Mouse (Mus musculus): ENCODE measurements at regions not wholly inside any gene's neighbourhood (a gene's known extent, or its start where the extent isn't known, plus 50 kb on each side); places are given as distances from the start of the nearest gene placed in this dataset.

DNA sequence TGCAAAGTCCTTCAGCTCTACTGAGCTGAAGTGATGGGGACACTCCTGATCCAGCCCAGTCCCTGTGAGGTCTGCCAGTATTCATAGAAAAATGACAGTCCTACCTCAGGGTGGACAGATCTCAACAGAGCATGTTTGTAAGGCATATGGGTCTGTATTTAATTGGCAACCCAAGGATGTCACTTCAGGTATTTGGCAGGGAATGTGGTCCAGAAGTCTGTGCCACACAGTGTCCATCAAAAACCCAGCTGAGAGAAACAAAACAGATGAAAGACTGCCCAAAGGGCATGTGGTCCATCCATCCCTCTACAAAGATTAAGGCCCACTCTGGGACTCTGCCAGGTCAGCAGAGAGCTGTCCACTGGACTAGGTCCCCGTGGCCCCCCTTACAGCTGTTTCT lies 229.3 kb upstream of the Cadm1 start:
- Histone ChIP-seq H3K79me2 (replicated peaks; ENCODE audit: control insufficient read depth, insufficient read depth, low read length) (no peaks in the 10 kb centered on the region), H3K4me3 (no peak overlapping the region), H3K9ac (ENCODE audit: low read depth, low read length) (no peak overlapping the region), H3K36me3 (ENCODE audit: control insufficient read depth, insufficient read depth, low read length) (no peaks in the 10 kb centered on the region), H3K27ac (no peak overlapping the region), H3K4me1 (ENCODE audit: control insufficient read depth, insufficient read depth, low read length) (no peaks in the 10 kb centered on the region), H3K27me3 (ENCODE audit: control insufficient read depth, insufficient read depth, low read length) (no peaks in the 10 kb centered on the region)
- TF ChIP-seq EP300 (IDR thresholded peaks at IDR 0.05; ENCODE audit: insufficient read depth, low read depth, low read length) (no peak), CTCF (IDR thresholded peaks at IDR 0.05) (no peak), POLR2A (IDR thresholded peaks at IDR 0.05; ENCODE audit: insufficient read depth, low read depth, low read length) (no peak)
- 37% methylated on average over 1 of the region's 1 CpGs for WGBS
- no peak for DNase-seq
- intact Hi-C loops (cut with DNase I) = no loop called here

DNA sequence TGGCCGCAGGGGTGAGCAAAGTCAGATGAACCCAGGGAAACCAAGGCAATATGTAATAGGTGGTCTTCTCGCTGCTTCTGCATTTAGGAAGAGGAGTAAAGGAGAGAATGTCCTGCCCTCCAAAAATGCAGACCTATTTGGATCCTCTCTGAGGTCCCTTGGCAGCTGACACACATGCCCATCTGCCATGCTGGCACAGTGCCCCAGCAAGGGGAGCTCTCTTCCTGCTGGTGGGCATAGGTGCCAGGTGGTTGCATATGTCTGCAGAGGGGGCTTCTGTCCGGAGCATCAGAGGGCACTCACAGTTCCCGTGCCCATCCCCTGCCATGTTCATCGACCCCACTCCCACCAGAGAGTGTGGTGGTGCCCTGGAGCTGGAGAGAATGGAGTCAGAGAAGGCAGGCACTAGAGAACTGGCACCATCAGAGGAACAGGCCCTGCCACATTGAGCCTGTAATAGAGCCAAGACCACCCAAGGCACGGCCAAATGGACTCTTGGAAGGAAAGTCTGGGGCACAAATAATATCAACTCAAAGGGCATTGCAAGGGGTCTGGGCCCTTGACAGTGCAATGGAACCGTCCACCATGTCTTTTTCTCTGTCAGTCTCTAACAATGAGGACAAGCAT lies 222.7 kb upstream of the Cadm1 start:
- WGBS = 90% methylated on average over 7 of the region's 7 CpGs

DNA sequence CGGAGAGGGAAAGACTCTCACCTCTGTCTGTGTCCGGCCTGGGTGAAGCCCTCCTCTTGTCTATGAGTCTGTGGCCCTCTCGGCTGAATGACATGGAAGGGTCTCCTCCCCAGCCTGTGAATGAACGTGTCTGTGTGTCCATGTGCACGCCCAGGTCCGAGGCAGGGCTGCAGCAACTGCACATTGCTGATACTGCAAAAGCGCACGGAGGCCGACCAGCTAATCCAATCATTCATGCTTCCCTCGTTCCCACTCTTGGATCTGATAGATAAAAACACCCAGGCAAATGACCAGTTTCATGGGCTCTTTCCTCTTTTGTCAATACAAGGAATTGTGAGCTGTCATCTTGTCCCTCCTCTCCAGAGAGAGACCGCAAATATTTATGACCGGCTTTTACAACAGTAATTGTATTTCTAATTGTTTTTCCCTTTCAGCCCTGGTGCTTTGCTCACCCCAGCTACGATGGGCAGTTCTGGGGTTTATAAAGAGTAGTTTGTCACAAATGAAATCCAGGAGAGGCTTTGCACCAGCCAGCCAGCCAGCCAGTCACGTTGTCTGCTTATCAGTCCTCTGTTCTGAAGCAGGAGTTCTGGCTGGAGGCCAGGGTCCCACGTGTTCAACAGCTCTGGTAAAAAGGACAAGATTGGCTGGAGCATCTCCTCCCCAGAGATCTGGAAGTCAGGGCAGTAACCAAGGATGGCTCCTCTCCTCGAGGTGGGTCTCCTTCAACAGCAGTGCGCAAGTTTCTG lies 222.0 kb upstream of the Cadm1 start:
- Histone ChIP-seq H3K36me3 (ENCODE audit: control insufficient read depth, insufficient read depth, low read length) (no peaks in the 10 kb centered on the region), H3K27me3 (ENCODE audit: control insufficient read depth, insufficient read depth, low read length) (no peaks in the 10 kb centered on the region), H3K4me3 (no peak overlapping the region), H3K4me1 (ENCODE audit: control insufficient read depth, insufficient read depth, low read length) (peaks cover 1% of the 10 kb centered on the region; the same call in 1 of the 2 replicates), H3K9ac (ENCODE audit: low read depth, low read length) (no peak overlapping the region), H3K79me2 (replicated peaks; ENCODE audit: control insufficient read depth, insufficient read depth, low read length) (no peaks in the 10 kb centered on the region), H3K27ac (no peak overlapping the region)
- DNase-seq = peak; percentile 58 to 70
- intact Hi-C loops (cut with DNase I) = no loop called here
- TF ChIP-seq POLR2A (IDR thresholded peaks at IDR 0.05; ENCODE audit: insufficient read depth, low read depth, low read length) (no peak), EP300 (IDR thresholded peaks at IDR 0.05; ENCODE audit: insufficient read depth, low read depth, low read length) (0 out of 2 replicates have a peak, but pooled peaks have one; percentile 24)
- WGBS = 45% methylated on average over 17 of the region's 17 CpGs

More for the DNA sequence above, 222.7 kb upstream of the Cadm1 start:
- TF ChIP-seq POLR2A (IDR thresholded peaks at IDR 0.05; ENCODE audit: insufficient read depth, low read depth, low read length) = no peak
- Histone ChIP-seq H3K79me2 (replicated peaks; ENCODE audit: control insufficient read depth, insufficient read depth, low read length) (no peaks in the 10 kb centered on the region), H3K4me3 (no peak overlapping the region), H3K36me3 (ENCODE audit: control insufficient read depth, insufficient read depth, low read length) (no peaks in the 10 kb centered on the region), H3K27me3 (ENCODE audit: control insufficient read depth, insufficient read depth, low read length) (no peaks in the 10 kb centered on the region), H3K9ac (ENCODE audit: low read depth, low read length) (no peak overlapping the region), H3K27ac (no peak overlapping the region), H3K4me1 (ENCODE audit: control insufficient read depth, insufficient read depth, low read length) (peaks cover 1% of the 10 kb centered on the region; the same call in 1 of the 2 replicates)
- intact Hi-C loops (cut with DNase I) = no loop called here
- no peak for DNase-seq

DNA sequence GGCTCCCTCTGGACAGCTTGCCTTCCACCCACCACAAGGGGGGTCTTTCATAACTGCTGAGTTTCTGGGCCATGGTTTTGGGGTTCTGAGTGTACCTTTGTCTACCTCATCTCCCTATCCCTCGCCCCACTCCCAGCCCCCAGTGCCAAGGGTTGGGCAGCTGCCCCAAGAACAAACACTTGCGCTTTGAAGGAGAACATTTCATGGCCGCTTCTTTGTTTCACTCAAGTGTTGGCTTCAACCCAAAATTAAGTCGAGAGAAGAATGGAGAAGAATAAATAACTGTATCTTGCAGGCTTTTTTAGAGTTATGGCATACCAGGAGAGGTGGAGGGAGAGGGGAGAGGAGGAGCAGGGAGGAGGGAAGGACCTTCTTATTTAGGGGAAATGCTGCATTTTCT lies 216.5 kb upstream of the Cadm1 start:
- Histone ChIP-seq H3K4me3 (no peak overlapping the region), H3K4me1 (ENCODE audit: control insufficient read depth, insufficient read depth, low read length) (no peaks in the 10 kb centered on the region), H3K79me2 (replicated peaks; ENCODE audit: control insufficient read depth, insufficient read depth, low read length) (no peaks in the 10 kb centered on the region), H3K27me3 (ENCODE audit: control insufficient read depth, insufficient read depth, low read length) (peaks cover 2% of the 10 kb centered on the region; the same call in 1 of the 2 replicates), H3K27ac (no peak overlapping the region), H3K9ac (ENCODE audit: low read depth, low read length) (no peak overlapping the region), H3K36me3 (ENCODE audit: control insufficient read depth, insufficient read depth, low read length) (no peaks in the 10 kb centered on the region)
- intact Hi-C loops (cut with DNase I) = no loop called here
- no peak for DNase-seq
- WGBS = 62% methylated on average over 4 of the region's 4 CpGs
- no peak for TF ChIP-seq EP300 (IDR thresholded peaks at IDR 0.05; ENCODE audit: insufficient read depth, low read depth, low read length)
- TF ChIP-seq POLR2A (IDR thresholded peaks at IDR 0.05; ENCODE audit: insufficient read depth, low read depth, low read length) = no peak
- no peak for TF ChIP-seq CTCF (IDR thresholded peaks at IDR 0.05)

DNA sequence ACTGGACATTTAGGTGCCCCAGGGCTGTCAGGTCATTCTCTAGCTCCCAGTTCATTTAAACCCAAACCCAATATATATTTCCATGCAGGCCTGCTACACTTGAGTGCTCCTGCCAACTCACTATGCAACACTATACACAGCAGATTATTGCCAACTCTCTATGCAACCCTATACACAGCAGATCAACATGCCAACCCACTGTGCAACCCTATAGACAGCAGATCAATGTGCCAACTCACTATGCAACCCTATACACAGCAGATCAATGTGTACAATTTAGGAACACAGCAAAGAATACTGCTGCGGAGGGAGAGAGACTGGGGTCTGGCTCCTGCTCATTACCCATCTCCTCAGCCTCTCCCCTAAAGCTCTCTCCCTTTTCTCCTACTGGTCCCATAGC lies 215.7 kb upstream of the Cadm1 start:
- no peak for TF ChIP-seq CTCF (IDR thresholded peaks at IDR 0.05)
- no peak for TF ChIP-seq EP300 (IDR thresholded peaks at IDR 0.05; ENCODE audit: insufficient read depth, low read depth, low read length)
- no peak for TF ChIP-seq POLR2A (IDR thresholded peaks at IDR 0.05; ENCODE audit: insufficient read depth, low read depth, low read length)
- no peaks in the 10 kb centered on the region for H3K36me3 ChIP-seq (ENCODE audit: control insufficient read depth, insufficient read depth, low read length)
- 82% methylated on average over 1 of the region's 1 CpGs for WGBS

DNA sequence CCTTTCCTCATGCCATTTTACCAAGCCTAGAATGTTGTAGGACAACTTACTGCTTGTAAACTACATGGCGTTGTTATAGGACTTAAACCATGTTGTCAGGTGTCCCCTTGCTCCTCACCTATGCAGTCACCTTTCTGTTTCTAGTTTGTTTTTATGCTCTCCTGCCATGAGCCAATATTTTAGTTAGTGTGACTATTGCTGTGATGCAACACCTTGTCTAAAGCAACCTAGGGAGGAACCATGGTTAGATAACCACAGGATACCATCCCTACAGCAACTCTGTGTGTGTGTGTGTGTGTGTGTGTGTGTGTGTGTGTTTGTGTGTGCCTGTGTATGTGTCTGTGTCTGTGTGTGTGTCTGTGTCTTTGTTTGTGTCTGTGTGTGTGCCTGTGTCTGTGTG lies 209.6 kb upstream of the Cadm1 start:
- no peak overlapping the region for H3K9ac ChIP-seq (ENCODE audit: low read depth, low read length)
- no peaks in the 10 kb centered on the region for H3K36me3 ChIP-seq (ENCODE audit: control insufficient read depth, insufficient read depth, low read length)
- H3K79me2 ChIP-seq (replicated peaks; ENCODE audit: control insufficient read depth, insufficient read depth, low read length) = no peaks in the 10 kb centered on the region
- WGBS = 88% methylated on average over 1 of the region's 1 CpGs
- TF ChIP-seq EP300 (IDR thresholded peaks at IDR 0.05; ENCODE audit: insufficient read depth, low read depth, low read length) = no peak
- no peak for TF ChIP-seq CTCF (IDR thresholded peaks at IDR 0.05)
- no peak for TF ChIP-seq POLR2A (IDR thresholded peaks at IDR 0.05; ENCODE audit: insufficient read depth, low read depth, low read length)
- H3K27ac ChIP-seq = no peak overlapping the region
- intact Hi-C loops (cut with DNase I) = no loop called here
- DNase-seq = no peak
- H3K4me1 ChIP-seq (ENCODE audit: control insufficient read depth, insufficient read depth, low read length) = no peaks in the 10 kb centered on the region
- no peak overlapping the region for H3K4me3 ChIP-seq
- H3K27me3 ChIP-seq (ENCODE audit: control insufficient read depth, insufficient read depth, low read length) = no peaks in the 10 kb centered on the region

More for the DNA sequence above, 215.7 kb upstream of the Cadm1 start:
- Histone ChIP-seq H3K27ac (no peak overlapping the region), H3K4me3 (no peak overlapping the region), H3K79me2 (replicated peaks; ENCODE audit: control insufficient read depth, insufficient read depth, low read length) (no peaks in the 10 kb centered on the region), H3K9ac (ENCODE audit: low read depth, low read length) (no peak overlapping the region), H3K4me1 (ENCODE audit: control insufficient read depth, insufficient read depth, low read length) (no peaks in the 10 kb centered on the region), H3K27me3 (ENCODE audit: control insufficient read depth, insufficient read depth, low read length) (peaks cover 2% of the 10 kb centered on the region; the same call in 1 of the 2 replicates)
- intact Hi-C loops (cut with DNase I) = no loop called here
- no peak for DNase-seq

All from heart, adult 2 months (tissue).